8 mouse cellular contexts compared by ENCODE assay signal in genomic region chr13:55714501-55715166, GRCm38 (mm10). TPM values are rescaled to one million over a fixed set of nuclear protein-coding genes. Genes with fewer than 3 reads are reported as not detected.
DNase-seq lines count a peak whose midpoint lies in the region; ATAC-seq and TF ChIP-seq lines count a peak whose summit lies in the region.

Gene Txndc15, plus strand, starts transcription at chr13:55714650.

- peaks cover 23% of the 10 kb centered on the region for H3K36me3 ChIP-seq in heart, embryonic 13.5 days
- H3K36me3 ChIP-seq in kidney, postnatal 0 days (ENCODE audit: insufficient read depth, low read length) = 0 out of 2 replicates have a peak, but pooled peaks cover 4% of the 10 kb centered on the region
- no peaks in the 10 kb centered on the region for H3K36me3 ChIP-seq in liver, adult 2 months (ENCODE audit: control insufficient read depth, insufficient read depth, low read length)

- no peak for TF ChIP-seq CTCF in kidney, postnatal 0 days (IDR thresholded peaks at IDR 0.05; ENCODE audit: low read depth)
- TF ChIP-seq CTCF in liver, adult 2 months (IDR thresholded peaks at IDR 0.05; ENCODE audit: low read depth, low read length) = no peak

- H3K4me2 ChIP-seq in heart, embryonic 13.5 days = peak within 1 kb of the TSS; percentile 76
- peak within 1 kb of the TSS; percentile 77 for H3K4me2 ChIP-seq in kidney, postnatal 0 days (ENCODE audit: low read length)

- WGBS in heart, embryonic 13.5 days = 1% methylated on average over 61 of the region's 63 CpGs
- under 1% methylated on average over 62 of the region's 63 CpGs for WGBS in kidney, postnatal 0 days
- under 1% methylated on average over 62 of the region's 63 CpGs for WGBS in liver, adult 2 months

- no peaks in the 10 kb centered on the region for H3K27me3 ChIP-seq in heart, embryonic 13.5 days (replicated peaks)
- no peaks in the 10 kb centered on the region for H3K27me3 ChIP-seq in kidney, postnatal 0 days (ENCODE audit: insufficient read depth, low read length)
- H3K27me3 ChIP-seq in liver, adult 2 months (ENCODE audit: control insufficient read depth, insufficient read depth, low read length) = no peaks in the 10 kb centered on the region

- no peaks in the 10 kb centered on the region for H3K9me3 ChIP-seq in heart, embryonic 13.5 days
- H3K9me3 ChIP-seq in kidney, postnatal 0 days (replicated peaks; ENCODE audit: low read length) = no peaks in the 10 kb centered on the region

- peaks cover 3% of the 10 kb centered on the region; the same call in 1 of the 2 replicates for H3K4me1 ChIP-seq in brown adipose tissue, adult 24 weeks (ENCODE audit: control insufficient read depth, insufficient read depth, insufficient read length, low read length)
- H3K4me1 ChIP-seq in heart, embryonic 13.5 days = peaks cover 9% of the 10 kb centered on the region
- H3K4me1 ChIP-seq in kidney, postnatal 0 days (replicated peaks; ENCODE audit: insufficient read depth, low read length) = 0 out of 2 replicates have a peak, but pooled peaks cover 3% of the 10 kb centered on the region
- peaks cover 9% of the 10 kb centered on the region for H3K4me1 ChIP-seq in liver, adult 2 months (ENCODE audit: control insufficient read depth, insufficient read depth, low read length)

- DNase-seq in CD4-positive, CD25-positive, alpha-beta regulatory T cell, adult 2 months (ENCODE audit: low read depth, low spot score) = peak; percentile 89
- DNase-seq in fibroblast of lung, adult 2 months (ENCODE audit: low read depth) = peak; percentile 42
- DNase-seq in kidney, postnatal 0 days (ENCODE audit: low spot score) = peak; percentile 93
- peak; percentile 51 for DNase-seq in liver, adult 2 months (ENCODE audit: extremely low read depth, low read depth, low spot score)
- DNase-seq in spleen, postnatal 36 days (ENCODE audit: low spot score in 2 of 2) = peak; percentile 82 to 84

- peak; percentile 88 for ATAC-seq in heart, embryonic 13.5 days (ENCODE audit: extremely low read depth, insufficient number of reproducible peaks, low FRiP score, low TSS enrichment)
- peak; percentile 89 for ATAC-seq in kidney, postnatal 0 days (replicated peaks; ENCODE audit: low FRiP score, low read depth)
- peak; percentile 89 for ATAC-seq in monocyte, adult 5-6 weeks (replicated peaks; ENCODE audit: insufficient number of reproducible peaks, low FRiP score, low TSS enrichment, poor library complexity, severe bottlenecking)

- H3K4me3 ChIP-seq in brown adipose tissue, adult 24 weeks (ENCODE audit: insufficient read depth, low read depth, low read length) = peak within 1 kb of the TSS; percentile 95
- peak within 1 kb of the TSS; percentile 80 for H3K4me3 ChIP-seq in heart, embryonic 13.5 days
- H3K4me3 ChIP-seq in kidney, postnatal 0 days (replicated peaks; ENCODE audit: low read depth, low read length) = peak within 1 kb of the TSS; percentile 94
- H3K4me3 ChIP-seq in liver, adult 2 months (ENCODE audit: insufficient read depth, low read depth, low read length) = peak within 1 kb of the TSS; percentile 80

- TF ChIP-seq POLR2A in liver, adult 2 months (IDR thresholded peaks at IDR 0.05; ENCODE audit: extremely low read depth, insufficient read depth, low read length) = peak; percentile 77

- peaks cover 22% of the 10 kb centered on the region; the same call in 1 of the 2 replicates for H3K79me2 ChIP-seq in liver, adult 2 months (ENCODE audit: control insufficient read depth, insufficient read depth, low read length)

- peak within 1 kb of the TSS; percentile 71 for H3K27ac ChIP-seq in brown adipose tissue, adult 24 weeks (replicated peaks; ENCODE audit: low read depth, low read length)
- peak within 1 kb of the TSS; percentile 83 for H3K27ac ChIP-seq in heart, embryonic 13.5 days (replicated peaks)
- H3K27ac ChIP-seq in kidney, postnatal 0 days = peak within 1 kb of the TSS; percentile 91
- H3K27ac ChIP-seq in liver, adult 2 months (replicated peaks; ENCODE audit: insufficient read depth, low read depth, low read length) = peak within 1 kb of the TSS; percentile 89

- peak within 1 kb of the TSS; percentile 92 for H3K9ac ChIP-seq in heart, embryonic 13.5 days
- peak within 1 kb of the TSS; percentile 98 for H3K9ac ChIP-seq in kidney, postnatal 0 days (ENCODE audit: low read depth, low read length)
- H3K9ac ChIP-seq in liver, adult 2 months (ENCODE audit: low read depth, low read length) = peak within 1 kb of the TSS; percentile 93

RNA-seq across cellular contexts. Expression of gene Txndc15, which starts in this region (rescaled TPM):
- polyA plus RNA-seq in brown adipose tissue, adult 24 weeks (2012; ENCODE audit: insufficient read depth, insufficient read length, missing spikeins) = 42.2 and 43.3 TPM in 2 replicates
- polyA plus RNA-seq in heart, embryonic 13.5 days (2015; fragmentation: Nextera tagmentation; extraction: Ambion mirVana) = 57.1 and 66.6 TPM in 2 replicates
- 94.5 and 102 TPM in 2 replicates for polyA plus RNA-seq in kidney, postnatal 0 days (2015; fragmentation: Nextera tagmentation; extraction: Ambion mirVana)
- total RNA-seq in liver, adult 2 months (2014; rRNA removed) = 99.1 and 101 TPM in 2 replicates
- 74.1 and 77.6 TPM in 2 replicates for polyA plus RNA-seq in liver, adult 2 months (2012; rRNA removed)
- 27.3 to 47.8 TPM (median 47.6 TPM) in 3 replicates for total RNA-seq in monocyte, adult 5-6 weeks (2017)

Comparison
In these comparisons a context has a peak if more than half of its experiments do, and no peak if none do; other contexts are left out.
1. Peak in every context shown above with its lines: DNase-seq, ATAC-seq, H3K4me3 ChIP-seq and H3K27ac ChIP-seq.
2. DNase-seq: peak in every context shown above with its lines; median percentile 93 in kidney, postnatal 0 days; 89 in CD4-positive, CD25-positive, alpha-beta regulatory T cell, adult 2 months; 83 in spleen, postnatal 36 days; 51 in liver, adult 2 months; 42 in fibroblast of lung, adult 2 months.